Mouse (Mus musculus): Measurements from ENCODE around the gene Maml2. TPM values are rescaled to one million over a fixed set of nuclear protein-coding genes. Genes with fewer than 3 reads are reported as not detected.
"Not testable (repeated sequence)": the region's sequence is repeated elsewhere in the genome, so short reads cannot be mapped to it uniquely, and the experiment has no call there.

Maml2 gene
- polyA plus RNA-seq, 1 experiment from 2014 or later: 4.3 TPM

DNA sequence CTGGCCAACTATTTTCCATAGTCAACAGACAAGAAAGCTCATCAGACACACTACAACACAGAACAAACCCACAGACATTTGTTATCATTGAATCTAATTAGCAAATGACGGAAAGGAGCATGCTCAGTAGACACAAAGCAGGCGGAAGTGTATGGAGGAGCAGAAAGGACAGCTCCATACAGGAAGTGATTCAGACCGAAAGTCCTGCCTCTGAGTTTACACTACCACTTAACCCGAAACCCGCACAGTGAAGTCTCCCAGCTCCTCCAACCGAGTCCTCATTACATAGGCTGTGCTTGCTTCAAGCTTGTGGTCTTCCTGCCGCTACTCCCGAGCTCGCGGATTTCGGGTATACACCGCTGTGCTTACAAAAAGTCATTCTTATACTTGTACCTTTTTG, 404.0 kb downstream of the Maml2 start:
- H3K4me1 ChIP-seq (replicated peaks; ENCODE audit: control insufficient read depth, insufficient read depth): no peaks in the 10 kb centered on the region
- 0 out of 2 replicates have a peak, but pooled peaks cover 3% of the 10 kb centered on the region for H3K36me3 ChIP-seq (ENCODE audit: control insufficient read depth, insufficient read depth, low read length)
- WGBS: 88% methylated on average over 12 of the region's 12 CpGs
- no peak for DNase-seq (ENCODE audit: low spot score)
- no peak overlapping the region for H3K4me2 ChIP-seq (replicated peaks; ENCODE audit: low read depth)
- TF ChIP-seq EP300 (optimal IDR thresholded peaks at IDR 0.05): no peak
- no peak for ATAC-seq (ENCODE audit: low FRiP score, low TSS enrichment)
- H3K27ac ChIP-seq (replicated peaks): no peak overlapping the region
- no peaks in the 10 kb centered on the region for H3K9me3 ChIP-seq (ENCODE audit: control insufficient read depth, low read length)
- no peak overlapping the region for H3K9ac ChIP-seq (ENCODE audit: low read length)
- no peak overlapping the region for H3K4me3 ChIP-seq (ENCODE audit: low read depth, low read length)
- no peaks in the 10 kb centered on the region for H3K27me3 ChIP-seq (ENCODE audit: control insufficient read depth, insufficient read depth, low read length)

DNA sequence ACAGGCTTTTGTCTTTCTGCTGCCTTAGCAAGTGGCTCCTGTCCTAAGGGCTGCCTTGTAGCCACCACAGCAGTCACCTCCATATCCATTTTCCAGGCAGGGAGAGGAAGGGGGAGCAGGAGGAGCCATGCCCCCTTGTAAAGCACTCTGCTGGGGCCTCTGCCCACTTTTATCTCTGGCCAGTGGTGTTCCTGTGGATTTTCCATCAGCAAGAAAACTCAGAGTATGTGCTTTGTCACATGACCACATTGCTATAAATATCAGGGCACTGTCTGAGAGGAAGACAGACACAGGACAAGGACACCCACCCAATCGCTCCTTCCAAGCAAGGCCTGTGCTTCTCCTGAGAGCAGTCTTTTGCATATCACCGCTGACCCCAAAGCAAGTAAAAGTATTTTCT, 405.3 kb downstream of the Maml2 start:
- TF ChIP-seq CTCF (IDR thresholded peaks at IDR 0.05; ENCODE audit: low read depth) (no peak), EP300 (optimal IDR thresholded peaks at IDR 0.05) (no peak)
- no peaks in the 10 kb centered on the region for H3K27me3 ChIP-seq (ENCODE audit: control insufficient read depth, insufficient read depth, low read length)
- H3K9ac ChIP-seq (ENCODE audit: low read length): no peak overlapping the region
- WGBS: 74% methylated on average over 2 of the region's 2 CpGs
- 0 out of 2 replicates have a peak, but pooled peaks cover 3% of the 10 kb centered on the region for H3K36me3 ChIP-seq (ENCODE audit: control insufficient read depth, insufficient read depth, low read length)
- no peaks in the 10 kb centered on the region for H3K9me3 ChIP-seq (ENCODE audit: control insufficient read depth, low read length)
- H3K4me1 ChIP-seq (replicated peaks; ENCODE audit: control insufficient read depth, insufficient read depth): no peaks in the 10 kb centered on the region
- no peak overlapping the region for H3K4me3 ChIP-seq (ENCODE audit: low read depth, low read length)
- no peak overlapping the region for H3K27ac ChIP-seq (replicated peaks)
- no peak overlapping the region for H3K4me2 ChIP-seq (replicated peaks; ENCODE audit: low read depth)
- no peak for ATAC-seq (ENCODE audit: low FRiP score, low TSS enrichment)
- no peak for DNase-seq (ENCODE audit: low spot score)

DNA sequence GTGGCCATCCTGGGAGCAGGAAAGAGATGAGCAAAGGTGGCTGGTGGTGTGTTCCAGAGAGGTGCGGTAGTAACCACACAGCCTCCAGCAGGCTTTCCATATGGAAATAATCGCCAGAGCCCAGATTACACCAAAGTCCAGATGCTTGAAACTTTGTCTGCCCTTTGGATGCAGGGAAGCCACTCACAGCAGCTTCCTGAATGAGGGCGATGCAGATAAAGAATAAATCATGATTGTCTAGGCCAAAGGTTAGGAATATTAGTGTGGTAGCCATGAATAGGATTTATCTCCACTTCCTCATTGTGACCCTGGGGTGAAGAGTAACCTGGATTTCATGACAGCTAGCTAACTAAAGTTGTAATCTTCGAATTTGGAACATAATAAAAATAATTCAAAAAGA, 407.2 kb downstream of the Maml2 start:
- H3K36me3 ChIP-seq (ENCODE audit: control insufficient read depth, insufficient read depth, low read length): 0 out of 2 replicates have a peak, but pooled peaks cover 3% of the 10 kb centered on the region
- 79% methylated on average over 4 of the region's 4 CpGs for WGBS
- H3K4me3 ChIP-seq (ENCODE audit: low read depth, low read length): no peak overlapping the region
- no peaks in the 10 kb centered on the region for H3K4me1 ChIP-seq (replicated peaks; ENCODE audit: control insufficient read depth, insufficient read depth)
- H3K9me3 ChIP-seq (ENCODE audit: control insufficient read depth, low read length): no peaks in the 10 kb centered on the region
- TF ChIP-seq EP300 (optimal IDR thresholded peaks at IDR 0.05) (no peak), CTCF (IDR thresholded peaks at IDR 0.05; ENCODE audit: low read depth) (no peak)
- H3K27ac ChIP-seq (replicated peaks): no peak overlapping the region
- no peak for ATAC-seq (ENCODE audit: low FRiP score, low TSS enrichment)
- H3K9ac ChIP-seq (ENCODE audit: low read length): no peak overlapping the region
- H3K4me2 ChIP-seq (replicated peaks; ENCODE audit: low read depth): no peak overlapping the region
- DNase-seq (ENCODE audit: low spot score): no peak
- no peaks in the 10 kb centered on the region for H3K27me3 ChIP-seq (ENCODE audit: control insufficient read depth, insufficient read depth, low read length)

DNA sequence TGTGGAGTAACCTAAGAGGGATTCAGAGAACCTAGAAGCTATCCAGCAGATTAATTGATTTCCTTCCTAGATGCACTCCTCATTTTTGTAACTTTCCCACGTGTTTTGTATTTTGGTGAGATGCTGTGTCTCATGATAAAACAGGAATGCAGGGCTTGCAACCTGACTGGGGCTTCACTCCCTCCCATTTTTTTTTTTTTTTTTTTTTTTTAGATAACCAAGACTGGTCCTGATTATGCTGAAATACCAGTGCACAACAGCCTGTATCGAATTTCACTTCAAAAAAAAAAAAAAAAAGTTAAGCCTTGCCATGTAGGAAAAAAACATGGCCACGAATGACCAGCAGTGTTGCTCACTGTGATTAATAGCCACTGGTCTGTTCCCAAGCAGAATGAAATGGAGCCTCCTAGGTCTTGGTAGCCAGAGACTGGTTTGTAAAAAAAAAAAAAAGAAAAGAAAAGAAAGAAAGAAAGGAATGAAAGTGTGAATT, 409.4 kb downstream of the Maml2 start:
- WGBS: 42% methylated on average over 3 of the region's 3 CpGs

DNA sequence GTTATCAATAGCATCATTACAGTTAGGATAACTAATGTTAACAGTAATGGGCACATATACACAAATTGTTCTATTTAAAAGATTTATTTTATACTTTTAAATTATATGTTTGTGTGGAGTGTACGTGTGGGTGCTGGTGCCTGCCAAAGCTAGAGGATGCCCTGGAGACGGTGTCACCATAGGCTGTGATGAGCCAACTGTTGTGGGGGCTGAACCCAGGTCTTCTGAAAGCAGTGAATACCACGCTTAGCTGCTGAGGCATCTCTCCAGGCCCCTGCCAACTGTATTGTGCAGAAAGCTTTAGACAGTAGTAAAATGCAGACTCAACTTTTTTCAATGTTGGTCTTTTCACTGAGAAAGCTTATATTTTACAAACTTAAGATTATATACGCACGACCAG, 411.7 kb downstream of the Maml2 start:
- WGBS: 77% methylated on average over 5 of the region's 5 CpGs
- Histone ChIP-seq H3K9me3 (ENCODE audit: control insufficient read depth, low read length) (no peaks in the 10 kb centered on the region), H3K27me3 (ENCODE audit: control insufficient read depth, insufficient read depth, low read length) (no peaks in the 10 kb centered on the region), H3K4me1 (replicated peaks; ENCODE audit: control insufficient read depth, insufficient read depth) (no peaks in the 10 kb centered on the region), H3K4me2 (replicated peaks; ENCODE audit: low read depth) (no peak overlapping the region), H3K4me3 (ENCODE audit: low read depth, low read length) (no peak overlapping the region), H3K9ac (ENCODE audit: low read length) (no peak overlapping the region), H3K36me3 (ENCODE audit: control insufficient read depth, insufficient read depth, low read length) (0 out of 2 replicates have a peak, but pooled peaks cover 3% of the 10 kb centered on the region), H3K27ac (replicated peaks) (no peak overlapping the region)
- no peak for TF ChIP-seq EP300 (optimal IDR thresholded peaks at IDR 0.05)
- TF ChIP-seq CTCF (IDR thresholded peaks at IDR 0.05; ENCODE audit: low read depth): no peak
- no peak for DNase-seq (ENCODE audit: low spot score)
- no peak for ATAC-seq (ENCODE audit: low FRiP score, low TSS enrichment)

More for the DNA sequence above, 409.4 kb downstream of the Maml2 start:
- ATAC-seq (ENCODE audit: low FRiP score, low TSS enrichment): no peak
- Histone ChIP-seq H3K9me3 (ENCODE audit: control insufficient read depth, low read length) (no peaks in the 10 kb centered on the region), H3K4me2 (replicated peaks; ENCODE audit: low read depth) (no peak overlapping the region), H3K4me1 (replicated peaks; ENCODE audit: control insufficient read depth, insufficient read depth) (no peaks in the 10 kb centered on the region), H3K9ac (ENCODE audit: low read length) (no peak overlapping the region), H3K27me3 (ENCODE audit: control insufficient read depth, insufficient read depth, low read length) (no peaks in the 10 kb centered on the region), H3K4me3 (ENCODE audit: low read depth, low read length) (no peak overlapping the region), H3K27ac (replicated peaks) (no peak overlapping the region), H3K36me3 (ENCODE audit: control insufficient read depth, insufficient read depth, low read length) (0 out of 2 replicates have a peak, but pooled peaks cover 3% of the 10 kb centered on the region)
- no peak for DNase-seq (ENCODE audit: low spot score)
- TF ChIP-seq EP300 (optimal IDR thresholded peaks at IDR 0.05): no peak
- no peak for TF ChIP-seq CTCF (IDR thresholded peaks at IDR 0.05; ENCODE audit: low read depth)

DNA sequence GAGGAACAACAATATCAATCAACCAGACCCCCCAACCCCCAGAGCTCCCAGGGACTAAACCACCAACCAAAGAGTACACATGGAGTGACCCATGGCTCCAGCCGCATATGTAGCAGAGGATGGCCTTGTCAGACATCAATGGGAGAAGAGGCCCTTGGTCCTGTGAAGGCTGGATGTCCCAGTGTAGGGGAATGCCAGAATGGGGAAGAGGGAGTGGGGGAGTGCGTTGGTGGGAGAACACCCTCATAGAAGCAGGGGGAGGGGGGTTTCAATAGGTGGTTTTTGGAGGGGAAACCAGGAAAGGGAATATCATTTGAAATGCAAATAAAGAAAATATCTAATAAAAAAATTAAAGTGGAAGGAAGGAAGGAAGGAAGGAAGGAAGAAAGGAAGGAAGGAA, 418.1 kb downstream of the Maml2 start:
- ATAC-seq (ENCODE audit: low FRiP score, low TSS enrichment); H3K4me2 ChIP-seq (replicated peaks; ENCODE audit: low read depth): not testable (repeated sequence)
- 83% methylated on average over 2 of the region's 2 CpGs for whole genome bisulfite sequencing

More for the DNA sequence above, 418.1 kb downstream of the Maml2 start:
- not testable (repeated sequence) for H3K9ac ChIP-seq (ENCODE audit: low read length); H3K36me3 ChIP-seq (ENCODE audit: control insufficient read depth, insufficient read depth, low read length); H3K9me3 ChIP-seq (ENCODE audit: control insufficient read depth, low read length); H3K4me3 ChIP-seq (ENCODE audit: low read depth, low read length); H3K27me3 ChIP-seq (ENCODE audit: control insufficient read depth, insufficient read depth, low read length); DNase-seq (ENCODE audit: low spot score); H3K27ac ChIP-seq (replicated peaks); H3K4me1 ChIP-seq (replicated peaks; ENCODE audit: control insufficient read depth, insufficient read depth)

Data from stomach, postnatal 0 days (tissue).